Mouse (Mus musculus): ENCODE data around the gene Olfr448. TPM values are rescaled to one million over a fixed set of nuclear protein-coding genes. Genes with fewer than 3 reads are reported as not detected.

Gene Olfr448
- not detected in 2 replicates for polyA plus RNA-seq (2016; fragmentation: Nextera tagmentation; extraction: Ambion mirVana)

GRCm38 (mm10) chr6:42890141-42890540 lies at the start of gene Olfr448:
Gene Olfr448, plus strand, starts transcription at chr6:42890441.
- no peak for ATAC-seq (ENCODE audit: insufficient number of reproducible peaks, insufficient read depth, low FRiP score, low TSS enrichment)
- H3K36me3 ChIP-seq = no peaks in the 10 kb centered on the region
- H3K27ac ChIP-seq = no peak within 1 kb of the TSS
- no peak within 1 kb of the TSS for H3K4me2 ChIP-seq (replicated peaks)
- no peaks in the 10 kb centered on the region for H3K9me3 ChIP-seq
- no peaks in the 10 kb centered on the region for H3K4me1 ChIP-seq
- H3K9ac ChIP-seq = no peak within 1 kb of the TSS
- H3K4me3 ChIP-seq = no peak within 1 kb of the TSS
- 85% methylated on average over 1 of the region's 1 CpGs for WGBS
- no peaks in the 10 kb centered on the region for H3K27me3 ChIP-seq

GRCm38 (mm10) chr6:42860222-42860819 lies 29.9 kb upstream of the Olfr448 start:
- 14% methylated on average over 4 of the region's 4 CpGs for WGBS
- ATAC-seq (ENCODE audit: insufficient number of reproducible peaks, insufficient read depth, low FRiP score, low TSS enrichment) = no peak

GRCm38 (mm10) chr6:42869695-42870094 lies 20.5 kb upstream of the Olfr448 start:
- no peaks in the 10 kb centered on the region for H3K9me3 ChIP-seq
- ATAC-seq (ENCODE audit: insufficient number of reproducible peaks, insufficient read depth, low FRiP score, low TSS enrichment) = no peak
- no peak overlapping the region for H3K27ac ChIP-seq
- no peaks in the 10 kb centered on the region for H3K36me3 ChIP-seq
- H3K4me3 ChIP-seq = no peak overlapping the region
- no peak overlapping the region for H3K4me2 ChIP-seq (replicated peaks)
- no peaks in the 10 kb centered on the region for H3K27me3 ChIP-seq
- H3K4me1 ChIP-seq = no peaks in the 10 kb centered on the region
- H3K9ac ChIP-seq = no peak overlapping the region
- WGBS = 58% methylated on average over 3 of the region's 3 CpGs

More at GRCm38 (mm10) chr6:42860222-42860819, 29.9 kb upstream of the Olfr448 start:
- Histone ChIP-seq H3K9me3 (no peaks in the 10 kb centered on the region), H3K4me1 (no peaks in the 10 kb centered on the region), H3K4me3 (no peak overlapping the region), H3K27ac (no peak overlapping the region), H3K4me2 (replicated peaks) (no peak overlapping the region), H3K36me3 (no peaks in the 10 kb centered on the region), H3K27me3 (no peaks in the 10 kb centered on the region), H3K9ac (no peak overlapping the region)

- no peak overlapping the region for H3K27ac ChIP-seq
- ATAC-seq (ENCODE audit: insufficient number of reproducible peaks, insufficient read depth, low FRiP score, low TSS enrichment) = no peak
- no peak overlapping the region for H3K4me2 ChIP-seq (replicated peaks)
- no peaks in the 10 kb centered on the region for H3K27me3 ChIP-seq
- no peak overlapping the region for H3K9ac ChIP-seq
- no peaks in the 10 kb centered on the region for H3K9me3 ChIP-seq
- H3K4me3 ChIP-seq = no peak overlapping the region
- no peaks in the 10 kb centered on the region for H3K4me1 ChIP-seq
- no peaks in the 10 kb centered on the region for H3K36me3 ChIP-seq
Measured at GRCm38 (mm10) chr6:42876323-42876722, 13.9 kb upstream of the Olfr448 start.

GRCm38 (mm10) chr6:42900345-42900744 lies 10.1 kb downstream of the Olfr448 start:
- no peaks in the 10 kb centered on the region for H3K4me1 ChIP-seq
- WGBS = 33% methylated on average over 1 of the region's 1 CpGs
- no peaks in the 10 kb centered on the region for H3K9me3 ChIP-seq
- H3K4me3 ChIP-seq = no peak overlapping the region
- H3K9ac ChIP-seq = no peak overlapping the region
- no peaks in the 10 kb centered on the region for H3K36me3 ChIP-seq
- ATAC-seq (ENCODE audit: insufficient number of reproducible peaks, insufficient read depth, low FRiP score, low TSS enrichment) = no peak
- no peak overlapping the region for H3K4me2 ChIP-seq (replicated peaks)
- no peaks in the 10 kb centered on the region for H3K27me3 ChIP-seq
- no peak overlapping the region for H3K27ac ChIP-seq

- no peaks in the 10 kb centered on the region for H3K9me3 ChIP-seq
- no peaks in the 10 kb centered on the region for H3K27me3 ChIP-seq
- H3K4me2 ChIP-seq (replicated peaks) = no peak within 1 kb of the TSS
- no peaks in the 10 kb centered on the region for H3K4me1 ChIP-seq
- H3K27ac ChIP-seq = no peak within 1 kb of the TSS
- no peak for ATAC-seq (ENCODE audit: insufficient number of reproducible peaks, insufficient read depth, low FRiP score, low TSS enrichment)
- H3K36me3 ChIP-seq = no peaks in the 10 kb centered on the region
- H3K4me3 ChIP-seq = no peak within 1 kb of the TSS
- no peak within 1 kb of the TSS for H3K9ac ChIP-seq
Measured at GRCm38 (mm10) chr6:42908578-42908977, 18.3 kb downstream of the Olfr448 start, which contains the start of gene Olfr447. Gene Olfr447, plus strand, starts transcription at chr6:42908878.

GRCm38 (mm10) chr6:42921077-42921476 lies 30.8 kb downstream of the Olfr448 start, which contains the start of gene Olfr446:
Gene Olfr446, plus strand, starts transcription at chr6:42921377.
- H3K4me3 ChIP-seq = no peak within 1 kb of the TSS
- H3K9ac ChIP-seq = no peak within 1 kb of the TSS
- no peaks in the 10 kb centered on the region for H3K36me3 ChIP-seq
- no peaks in the 10 kb centered on the region for H3K9me3 ChIP-seq
- no peak for ATAC-seq (ENCODE audit: insufficient number of reproducible peaks, insufficient read depth, low FRiP score, low TSS enrichment)
- H3K4me2 ChIP-seq (replicated peaks) = no peak within 1 kb of the TSS
- H3K27me3 ChIP-seq = no peaks in the 10 kb centered on the region
- no peak within 1 kb of the TSS for H3K27ac ChIP-seq
- no peaks in the 10 kb centered on the region for H3K4me1 ChIP-seq
- 66% methylated on average over 2 of the region's 2 CpGs for WGBS

Other genes starting within 250 kb of the Olfr448 start
- 5.8 and 6.6 TPM in 2 replicates for gene Tcaf2, start 245.2 kb upstream of the Olfr448 start, polyA plus RNA-seq (2016; fragmentation: Nextera tagmentation; extraction: Ambion mirVana)
- 102 and 106 TPM in 2 replicates for gene Tcaf1, start 180.4 kb upstream of the Olfr448 start, polyA plus RNA-seq (2016; fragmentation: Nextera tagmentation; extraction: Ambion mirVana)
- gene Olfr453, start 151.1 kb upstream of the Olfr448 start, polyA plus RNA-seq (2016; fragmentation: Nextera tagmentation; extraction: Ambion mirVana) = not detected in 2 replicates
- not detected in 2 replicates for gene Olfr38, start 134.0 kb upstream of the Olfr448 start, polyA plus RNA-seq (2016; fragmentation: Nextera tagmentation; extraction: Ambion mirVana)
- not detected in 2 replicates for gene Olfr452, start 105.3 kb upstream of the Olfr448 start, polyA plus RNA-seq (2016; fragmentation: Nextera tagmentation; extraction: Ambion mirVana)
- gene Olfr450, start 78.5 kb upstream of the Olfr448 start, polyA plus RNA-seq (2016; fragmentation: Nextera tagmentation; extraction: Ambion mirVana) = not detected in 2 replicates
- not detected in 2 replicates for gene Olfr449, start 56.1 kb upstream of the Olfr448 start, polyA plus RNA-seq (2016; fragmentation: Nextera tagmentation; extraction: Ambion mirVana)
- not detected in 2 replicates for gene Olfr447, start 18.4 kb downstream of the Olfr448 start, polyA plus RNA-seq (2016; fragmentation: Nextera tagmentation; extraction: Ambion mirVana)
- gene Olfr446, start 30.9 kb downstream of the Olfr448 start, polyA plus RNA-seq (2016; fragmentation: Nextera tagmentation; extraction: Ambion mirVana) = not detected in 2 replicates
- gene Olfr444, start 58.6 kb downstream of the Olfr448 start, polyA plus RNA-seq (2016; fragmentation: Nextera tagmentation; extraction: Ambion mirVana) = not detected in 2 replicates
- not detected in 2 replicates for gene Olfr441, start 215.9 kb downstream of the Olfr448 start, polyA plus RNA-seq (2016; fragmentation: Nextera tagmentation; extraction: Ambion mirVana)

All from embryonic facial prominence, embryonic 12.5 days (tissue).